Mouse (Mus musculus) midbrain, embryonic 13.5 days (tissue): ENCODE measurements around the gene Plekhj1. TPM values are rescaled to one million over a fixed set of nuclear protein-coding genes. Genes with fewer than 3 reads are reported as not detected.

Experiments
- ATAC-seq: fragments of 200-750 bp; cut with Nextera tagmentation; 2 replicates; pipeline ENCODE4 v1.8.0; 2017; ENCODE audit warnings: mild to moderate bottlenecking, moderate TSS enrichment, moderate library complexity
- H3K27ac ChIP-seq: fragments of 300-500 bp; sonication (generic); 2 replicates; pipeline ENCODE4 v1.5.1; 2015; ENCODE audit warnings: inconsistent platforms, mild to moderate bottlenecking, moderate library complexity
- H3K27me3 ChIP-seq: fragments of 300-500 bp; sonication (generic); 2 replicates; pipeline ENCODE4 v1.6.1; 2015; ENCODE audit warnings: mild to moderate bottlenecking, inconsistent platforms
- H3K36me3 ChIP-seq: fragments of 300-500 bp; sonication (generic); 2 replicates; pipeline ENCODE4 v1.6.1; 2015; ENCODE audit warnings: mild to moderate bottlenecking, inconsistent platforms
- H3K4me1 ChIP-seq: fragments of 300-500 bp; sonication (generic); replicated peaks from 2 replicates; pipeline ENCODE4 v1.6.1; 2015; ENCODE audit warnings: inconsistent platforms
- H3K4me2 ChIP-seq: fragments of 300-500 bp; sonication (generic); replicated peaks from 2 replicates; pipeline ENCODE4 v1.6.1; 2015; ENCODE audit warnings: moderate library complexity, mild to moderate bottlenecking, inconsistent platforms
- H3K4me3 ChIP-seq: fragments of 300-500 bp; sonication (generic); replicated peaks from 2 replicates; pipeline ENCODE4 v1.5.1; 2015; ENCODE audit warnings: mild to moderate bottlenecking, inconsistent platforms
- H3K9ac ChIP-seq: fragments of 300-500 bp; sonication (generic); replicated peaks from 2 replicates; pipeline ENCODE4 v1.6.1; 2015; ENCODE audit warnings: mild to moderate bottlenecking, inconsistent platforms
- H3K9me3 ChIP-seq: fragments of 300-500 bp; sonication (generic); 2 replicates; pipeline ENCODE4 v1.6.1; 2016; ENCODE audit warnings: mild to moderate bottlenecking, inconsistent platforms
- WGBS: fragments of 180-500 bp; shearing (Covaris S2); methylation state at CpG from one replicate; pipeline ENCODE4 v1.1.7; 2015; 5-methylcytosine and 5-hydroxymethylcytosine counted together
- polyA plus RNA-seq: library from polyadenylated mRNA; unstranded; fragments of >200 nt; fragmentation: Nextera tagmentation; extraction: Ambion mirVana; gene quantifications from 2 replicates; pipeline ENCODE4 v1.2.1, GENCODE M21; 2015

Plekhj1 gene
- polyA plus RNA-seq, 1 experiment from 2014 or later, result 150 TPM

DNA sequence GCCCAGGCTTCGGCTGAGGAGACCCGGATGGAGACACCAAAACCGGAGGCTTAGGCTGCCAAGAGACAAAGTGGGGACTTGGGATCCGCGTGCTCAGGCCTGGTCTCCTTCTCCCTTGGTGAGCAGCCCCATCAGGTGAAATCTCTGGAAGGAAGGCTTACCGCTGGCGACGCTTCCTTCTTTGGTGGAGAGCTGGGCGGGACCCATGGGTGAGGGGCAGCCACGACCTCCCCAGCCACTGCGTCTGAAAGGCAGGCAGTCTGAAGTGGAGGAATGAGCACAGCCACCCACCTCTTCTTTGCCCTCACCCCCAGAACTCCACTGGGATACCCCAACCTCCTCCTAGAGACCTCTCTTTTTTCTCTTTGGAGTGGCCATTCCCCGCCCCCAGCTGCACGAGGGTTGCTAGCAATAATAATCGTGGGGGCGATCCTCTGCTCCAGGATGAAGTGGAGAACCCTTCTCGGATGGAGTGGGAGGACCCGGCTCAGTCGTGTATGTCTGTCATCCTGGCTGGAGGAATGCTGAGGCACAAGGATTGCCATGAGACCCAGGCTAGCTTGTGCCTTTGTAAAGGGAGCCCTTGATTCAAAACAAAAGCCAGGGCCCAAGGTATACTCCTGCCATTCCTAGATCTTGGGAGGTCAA lies 10.7 kb upstream of the Plekhj1 start:
- Histone ChIP-seq H3K27ac (no peak overlapping the region), H3K36me3 (peaks cover 14% of the 10 kb centered on the region), H3K4me1 (peaks cover 45% of the 10 kb centered on the region), H3K4me3 (peak overlapping the region; percentile 19), H3K9ac (peak overlapping the region; percentile 48), H3K4me2 (peak overlapping the region; percentile 38), H3K27me3 (peaks cover 61% of the 10 kb centered on the region), H3K9me3 (no peaks in the 10 kb centered on the region)
- ATAC-seq, result no peak
- WGBS, result 10% methylated on average over 18 of the region's 18 CpGs

DNA sequence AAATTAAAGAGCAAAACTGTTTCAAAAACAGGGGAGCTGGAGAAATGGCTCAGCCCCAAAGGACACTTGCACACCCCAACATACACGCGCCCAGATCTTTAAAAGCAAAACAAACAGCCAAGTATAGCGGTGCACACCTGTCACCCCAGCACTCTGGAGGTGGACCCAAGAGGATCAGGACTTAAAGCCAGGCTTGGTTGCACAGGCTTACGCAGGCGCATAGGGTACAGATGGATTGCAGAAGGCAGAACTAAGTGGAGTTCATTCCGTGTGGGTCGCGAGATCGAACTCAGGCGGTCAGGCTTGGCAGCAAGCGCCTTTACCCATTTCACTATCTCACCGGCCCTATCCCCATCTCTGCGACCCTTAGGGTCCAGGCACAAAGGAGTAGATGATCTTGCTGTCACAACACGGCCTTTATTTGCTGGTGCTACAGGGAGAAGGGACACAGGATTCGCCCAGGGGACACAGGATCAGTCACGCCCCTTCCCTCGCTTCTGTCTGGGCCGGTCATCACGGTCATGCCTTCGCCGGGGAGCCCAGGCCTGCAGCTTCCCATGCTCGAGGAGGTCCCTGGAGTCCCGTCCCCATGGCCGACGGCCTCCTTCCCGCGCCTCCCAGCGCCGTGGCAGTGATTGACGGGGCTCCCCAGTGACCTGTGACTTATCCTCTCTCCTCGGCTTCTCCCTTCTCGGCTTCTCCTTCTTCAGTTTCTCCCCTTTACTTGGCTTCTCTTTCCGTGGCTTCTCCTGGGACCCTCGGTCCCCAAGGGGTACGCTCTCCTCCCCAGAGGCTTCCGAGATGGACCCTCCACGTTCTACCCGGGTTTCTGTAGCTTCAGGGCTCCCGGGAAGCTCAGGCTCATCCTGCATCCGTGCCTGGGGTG lies 9.9 kb upstream of the Plekhj1 start:
- Histone ChIP-seq H3K4me2 (peak overlapping the region; percentile 84), H3K4me3 (peak overlapping the region; percentile 19), H3K4me1 (peaks cover 45% of the 10 kb centered on the region), H3K27me3 (peaks cover 61% of the 10 kb centered on the region), H3K9me3 (no peaks in the 10 kb centered on the region), H3K9ac (peak overlapping the region; percentile 48), H3K27ac (no peak overlapping the region), H3K36me3 (peaks cover 21% of the 10 kb centered on the region)
- WGBS, result 13% methylated on average over 40 of the region's 40 CpGs
- no peak for ATAC-seq

DNA sequence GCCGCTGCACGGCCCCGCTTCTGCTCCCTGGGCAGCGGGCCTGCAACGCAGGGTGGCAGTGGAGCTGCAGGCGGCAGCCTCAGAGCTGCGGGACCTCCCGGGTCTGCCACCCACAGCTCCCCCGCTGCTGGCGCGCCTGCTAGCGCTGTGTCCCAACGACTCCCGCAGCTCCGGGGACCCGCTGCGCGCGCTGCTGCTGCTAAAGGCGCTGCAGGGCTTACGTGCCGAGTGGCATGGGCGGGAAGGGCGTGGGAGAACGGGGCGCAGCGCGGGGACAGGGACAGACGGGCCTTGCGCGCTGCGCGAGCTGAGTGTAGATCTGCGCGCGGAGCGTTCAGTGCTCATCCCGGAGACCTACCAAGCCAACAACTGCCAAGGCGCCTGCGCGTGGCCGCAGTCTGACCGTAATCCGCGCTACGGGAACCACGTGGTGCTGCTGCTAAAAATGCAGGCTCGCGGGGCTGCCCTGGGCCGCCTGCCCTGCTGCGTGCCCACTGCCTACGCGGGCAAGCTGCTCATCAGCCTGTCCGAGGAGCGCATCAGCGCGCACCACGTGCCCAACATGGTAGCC lies 8.7 kb upstream of the Plekhj1 start:
- Histone ChIP-seq H3K9ac (peak overlapping the region; percentile 78), H3K27ac (peak overlapping the region; percentile 87), H3K9me3 (no peaks in the 10 kb centered on the region), H3K4me2 (peak overlapping the region; percentile 84), H3K4me1 (peaks cover 45% of the 10 kb centered on the region), H3K36me3 (peaks cover 33% of the 10 kb centered on the region), H3K4me3 (peak overlapping the region; percentile 46), H3K27me3 (peaks cover 56% of the 10 kb centered on the region)
- peak; percentile 86 for ATAC-seq
- WGBS, result under 1% methylated on average over 55 of the region's 58 CpGs

DNA sequence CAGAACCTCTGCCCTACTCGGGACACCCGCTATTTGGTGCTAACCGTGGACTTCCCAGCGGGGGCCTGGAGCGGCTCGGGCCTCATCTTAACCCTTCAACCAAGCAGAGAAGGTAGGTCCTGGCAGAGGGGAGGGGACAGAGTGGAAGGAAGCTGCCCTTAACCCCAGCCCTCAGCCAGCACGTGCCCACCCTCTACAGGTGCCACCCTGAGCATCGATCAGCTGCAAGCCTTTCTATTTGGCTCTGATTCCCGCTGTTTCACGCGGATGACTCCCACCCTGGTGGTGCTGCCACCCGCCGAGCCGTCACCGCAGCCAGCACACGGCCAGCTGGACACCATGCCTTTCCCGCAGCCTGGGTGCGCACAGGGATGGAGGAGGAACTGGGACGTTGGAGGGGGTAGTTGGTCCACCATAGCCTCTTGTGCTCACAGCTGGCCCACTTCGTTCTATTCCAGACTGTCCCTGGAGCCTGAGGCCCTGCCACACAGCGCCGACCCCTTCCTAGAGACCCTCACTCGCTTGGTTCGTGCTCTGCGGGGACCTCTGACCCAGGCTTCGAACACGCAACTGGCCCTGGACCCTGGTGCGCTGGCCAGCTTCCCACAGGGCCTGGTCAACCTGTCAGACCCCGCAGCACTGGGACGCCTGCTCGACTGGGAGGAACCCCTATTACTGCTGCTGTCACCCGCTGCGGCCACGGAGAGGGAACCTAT lies 8.1 kb upstream of the Plekhj1 start:
- 37% methylated on average over 34 of the region's 34 CpGs for WGBS
- Histone ChIP-seq H3K9me3 (no peaks in the 10 kb centered on the region), H3K4me1 (peaks cover 45% of the 10 kb centered on the region), H3K9ac (peak overlapping the region; percentile 78), H3K4me2 (peak overlapping the region; percentile 84), H3K4me3 (peak overlapping the region; percentile 46), H3K27me3 (peaks cover 56% of the 10 kb centered on the region), H3K27ac (peak overlapping the region; percentile 87), H3K36me3 (peaks cover 40% of the 10 kb centered on the region)
- peak; percentile 8; the same call in 1 of the 2 replicates for ATAC-seq

DNA sequence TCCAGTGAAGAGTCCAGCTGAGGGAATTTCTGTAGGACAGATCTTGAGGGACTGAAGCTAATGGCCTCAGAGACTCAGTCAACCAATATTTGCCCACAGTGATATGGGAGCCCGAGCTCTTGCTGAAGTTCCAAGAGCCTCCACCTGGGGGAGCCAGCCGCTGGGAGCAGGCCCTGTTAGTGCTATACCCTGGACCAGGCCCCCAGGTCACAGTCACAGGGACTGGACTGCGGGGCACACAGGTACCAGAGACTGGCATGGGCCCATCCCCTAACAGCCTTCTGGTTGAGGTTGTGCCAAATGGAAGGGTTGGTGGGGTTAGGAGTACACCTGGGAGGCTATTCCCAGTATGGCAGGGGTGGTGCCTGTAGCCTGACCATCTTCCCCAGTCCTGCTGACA lies 7.5 kb upstream of the Plekhj1 start:
- ATAC-seq, result peak; percentile 41
- Histone ChIP-seq H3K9me3 (no peaks in the 10 kb centered on the region), H3K4me2 (peak overlapping the region; percentile 84; the same call in 1 of the 2 replicates), H3K4me3 (0 out of 2 replicates have a peak overlapping the region, but pooled peaks have one; percentile 46), H3K27me3 (peaks cover 52% of the 10 kb centered on the region), H3K9ac (peak overlapping the region; percentile 78; the same call in 1 of the 2 replicates), H3K36me3 (peaks cover 46% of the 10 kb centered on the region), H3K4me1 (peaks cover 45% of the 10 kb centered on the region), H3K27ac (no peak overlapping the region)
- WGBS, result 25% methylated on average over 3 of the region's 3 CpGs

DNA sequence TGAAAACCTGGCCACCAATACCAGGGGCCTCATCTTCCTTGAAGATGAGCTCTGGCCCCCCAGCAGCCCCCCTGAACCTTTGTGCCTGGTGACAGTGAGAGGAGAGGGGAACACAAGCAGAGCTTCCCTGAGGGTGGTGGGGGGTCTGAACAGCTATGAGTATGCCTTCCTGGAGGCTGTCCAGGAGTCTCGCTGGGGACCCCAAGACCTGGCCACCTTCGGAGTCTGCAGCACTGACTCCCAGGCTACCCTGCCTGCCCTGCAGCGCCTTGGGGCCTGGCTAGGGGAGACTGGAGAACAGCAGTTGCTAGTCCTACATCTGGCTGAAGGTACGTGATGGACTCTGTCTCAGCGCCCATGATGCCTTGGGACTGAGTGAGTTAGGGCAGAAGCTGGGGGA lies 6.9 kb upstream of the Plekhj1 start:
- Histone ChIP-seq H3K4me2 (no peak overlapping the region), H3K9ac (0 out of 2 replicates have a peak overlapping the region, but pooled peaks have one; percentile 19), H3K4me1 (peaks cover 47% of the 10 kb centered on the region), H3K27me3 (peaks cover 46% of the 10 kb centered on the region), H3K27ac (no peak overlapping the region), H3K36me3 (peaks cover 46% of the 10 kb centered on the region), H3K4me3 (no peak overlapping the region), H3K9me3 (no peaks in the 10 kb centered on the region)
- WGBS, result 78% methylated on average over 5 of the region's 5 CpGs
- no peak for ATAC-seq

DNA sequence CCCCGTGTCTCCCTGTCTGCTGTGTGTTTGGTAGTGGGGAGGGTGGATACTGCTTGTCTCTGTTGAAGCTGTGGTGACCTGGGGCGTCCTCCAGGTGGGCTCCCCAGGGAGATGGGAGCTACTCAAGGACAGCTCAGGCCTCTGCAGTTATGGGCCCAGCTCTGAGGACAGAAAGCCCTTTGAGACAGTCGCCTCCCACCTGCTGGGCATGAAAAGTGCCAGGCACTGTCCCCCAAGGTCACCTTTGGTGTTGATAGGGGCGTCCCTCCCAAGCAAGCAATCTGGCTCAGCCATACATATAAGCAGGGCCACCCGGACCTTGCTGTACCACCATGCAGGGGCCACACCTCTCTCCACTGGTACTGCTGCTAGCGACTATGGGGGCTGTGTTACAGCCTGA lies 6.5 kb upstream of the Plekhj1 start, which contains the start of gene Amh:
Gene Amh (plus strand): TSS at position 328 of the 400 bp plus-strand sequence.
- Histone ChIP-seq H3K36me3 (peaks cover 46% of the 10 kb centered on the region), H3K4me2 (0 out of 2 replicates have a peak within 1 kb of the TSS, but pooled peaks have one; percentile 84)

DNA sequence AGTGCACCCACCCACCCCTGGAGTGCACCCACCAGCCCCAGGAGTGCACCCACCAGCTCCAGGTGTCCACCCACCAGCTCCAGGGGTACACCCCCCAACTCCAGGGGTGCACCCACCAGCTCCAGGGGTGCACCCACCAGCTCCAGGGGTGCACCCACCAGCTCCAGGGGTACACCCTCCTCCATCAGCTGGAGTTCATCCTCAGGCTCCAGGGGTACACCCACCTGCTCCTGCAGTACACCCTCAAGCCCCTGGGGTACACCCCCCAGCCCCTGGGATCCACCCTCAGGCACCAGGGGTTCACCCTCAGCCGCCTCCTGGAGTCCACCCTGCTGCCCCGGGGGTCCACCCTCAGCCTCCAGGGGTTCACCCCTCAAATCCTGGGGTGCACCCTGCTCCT lies 5.9 kb upstream of the Plekhj1 start:
- H3K36me3 ChIP-seq, result peaks cover 46% of the 10 kb centered on the region
- peaks cover 50% of the 10 kb centered on the region for H3K4me1 ChIP-seq
- no peaks in the 10 kb centered on the region for H3K9me3 ChIP-seq
- H3K4me2 ChIP-seq, result no peak overlapping the region
- H3K27ac ChIP-seq, result no peak overlapping the region
- ATAC-seq, result no peak
- H3K27me3 ChIP-seq, result peaks cover 36% of the 10 kb centered on the region
- H3K4me3 ChIP-seq, result no peak overlapping the region
- H3K9ac ChIP-seq, result no peak overlapping the region
- WGBS, result 97% methylated on average over 2 of the region's 2 CpGs

More for the DNA sequence above, 6.5 kb upstream of the Plekhj1 start, which contains the start of gene Amh:
- H3K27ac ChIP-seq, result no peak within 1 kb of the TSS
- H3K4me3 ChIP-seq, result 0 out of 2 replicates have a peak within 1 kb of the TSS, but pooled peaks have one; percentile 46
- ATAC-seq, result no peak
- H3K9me3 ChIP-seq, result no peaks in the 10 kb centered on the region
- peaks cover 42% of the 10 kb centered on the region for H3K27me3 ChIP-seq
- peaks cover 47% of the 10 kb centered on the region for H3K4me1 ChIP-seq
- 73% methylated on average over 6 of the region's 6 CpGs for WGBS
- peak within 1 kb of the TSS; percentile 78; the same call in 1 of the 2 replicates for H3K9ac ChIP-seq

DNA sequence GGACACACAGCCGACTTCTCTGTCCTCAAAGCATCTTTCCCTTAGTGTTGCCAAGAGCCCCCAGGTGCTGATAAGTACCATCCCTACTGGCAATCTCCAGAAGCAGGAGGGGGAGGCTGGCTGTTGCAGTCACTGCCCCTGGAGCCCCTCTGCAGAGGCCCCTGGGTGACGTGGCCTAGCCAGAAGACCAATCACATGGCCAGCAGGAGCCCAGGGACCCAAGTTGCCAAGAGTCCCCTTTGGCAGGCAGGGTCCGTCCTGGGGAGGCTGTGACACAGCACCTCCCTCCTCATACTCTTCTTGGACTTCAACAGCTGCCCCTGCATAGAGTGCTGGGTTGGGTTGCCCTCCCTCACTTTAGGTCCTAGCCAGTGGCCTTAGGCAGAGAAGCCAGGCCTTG lies 4.6 kb upstream of the Plekhj1 start:
- H3K36me3 ChIP-seq, result peaks cover 46% of the 10 kb centered on the region

DNA sequence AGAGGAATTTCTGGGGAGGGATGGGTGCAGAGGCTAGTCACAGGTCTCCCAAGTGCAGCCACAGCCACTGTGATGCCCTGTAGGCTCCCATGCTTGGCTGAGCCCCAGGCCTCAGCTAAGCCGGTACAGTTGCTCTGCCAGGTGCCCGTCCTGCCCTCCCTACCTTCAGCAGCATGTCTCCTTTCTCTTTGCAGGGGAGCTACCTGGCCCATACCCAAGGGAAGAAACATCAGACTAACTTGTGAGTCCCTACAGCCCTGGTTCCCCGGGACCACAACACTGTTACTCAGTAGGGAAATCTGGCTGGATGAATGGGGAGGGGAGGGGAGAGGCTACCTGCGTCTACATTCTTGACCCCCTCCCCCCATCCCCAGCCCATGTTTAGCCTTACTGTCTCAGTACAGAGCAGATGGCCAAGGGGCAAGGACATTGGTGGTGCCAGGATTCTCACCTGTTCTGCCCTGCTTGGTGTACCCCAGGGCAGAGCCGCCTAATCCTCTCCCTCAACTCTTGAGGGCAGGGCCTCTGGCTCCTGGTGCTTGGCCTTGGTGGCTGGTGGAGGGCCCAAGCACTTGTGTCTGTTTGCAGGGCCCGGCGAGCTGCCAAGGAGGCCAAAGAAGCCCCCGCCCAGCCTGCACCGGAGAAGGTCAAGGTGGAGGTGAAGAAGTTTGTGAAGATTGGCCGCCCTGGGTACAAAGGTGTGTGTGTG lies 3.9 kb upstream of the Plekhj1 start:
- H3K4me3 ChIP-seq, result no peak overlapping the region
- ATAC-seq, result no peak
- no peak overlapping the region for H3K27ac ChIP-seq
- H3K9ac ChIP-seq, result no peak overlapping the region
- peaks cover 46% of the 10 kb centered on the region for H3K36me3 ChIP-seq
- no peaks in the 10 kb centered on the region for H3K9me3 ChIP-seq
- peaks cover 22% of the 10 kb centered on the region for H3K27me3 ChIP-seq
- H3K4me2 ChIP-seq, result no peak overlapping the region
- peaks cover 35% of the 10 kb centered on the region for H3K4me1 ChIP-seq
- WGBS, result 91% methylated on average over 10 of the region's 10 CpGs

More for the DNA sequence above, 4.6 kb upstream of the Plekhj1 start:
- no peak overlapping the region for H3K4me2 ChIP-seq
- no peak overlapping the region for H3K27ac ChIP-seq
- no peak for ATAC-seq
- no peak overlapping the region for H3K9ac ChIP-seq
- H3K27me3 ChIP-seq, result peaks cover 23% of the 10 kb centered on the region
- no peaks in the 10 kb centered on the region for H3K9me3 ChIP-seq
- peaks cover 40% of the 10 kb centered on the region for H3K4me1 ChIP-seq
- no peak overlapping the region for H3K4me3 ChIP-seq
- 90% methylated on average over 3 of the region's 3 CpGs for WGBS
